Mouse (Mus musculus): ENCODE data around the gene Herc3.
"Not testable (repeated sequence)": the region's sequence is repeated elsewhere in the genome, so short reads cannot be mapped to it uniquely, and the experiment has no call there.

The Herc3 gene

DNA sequence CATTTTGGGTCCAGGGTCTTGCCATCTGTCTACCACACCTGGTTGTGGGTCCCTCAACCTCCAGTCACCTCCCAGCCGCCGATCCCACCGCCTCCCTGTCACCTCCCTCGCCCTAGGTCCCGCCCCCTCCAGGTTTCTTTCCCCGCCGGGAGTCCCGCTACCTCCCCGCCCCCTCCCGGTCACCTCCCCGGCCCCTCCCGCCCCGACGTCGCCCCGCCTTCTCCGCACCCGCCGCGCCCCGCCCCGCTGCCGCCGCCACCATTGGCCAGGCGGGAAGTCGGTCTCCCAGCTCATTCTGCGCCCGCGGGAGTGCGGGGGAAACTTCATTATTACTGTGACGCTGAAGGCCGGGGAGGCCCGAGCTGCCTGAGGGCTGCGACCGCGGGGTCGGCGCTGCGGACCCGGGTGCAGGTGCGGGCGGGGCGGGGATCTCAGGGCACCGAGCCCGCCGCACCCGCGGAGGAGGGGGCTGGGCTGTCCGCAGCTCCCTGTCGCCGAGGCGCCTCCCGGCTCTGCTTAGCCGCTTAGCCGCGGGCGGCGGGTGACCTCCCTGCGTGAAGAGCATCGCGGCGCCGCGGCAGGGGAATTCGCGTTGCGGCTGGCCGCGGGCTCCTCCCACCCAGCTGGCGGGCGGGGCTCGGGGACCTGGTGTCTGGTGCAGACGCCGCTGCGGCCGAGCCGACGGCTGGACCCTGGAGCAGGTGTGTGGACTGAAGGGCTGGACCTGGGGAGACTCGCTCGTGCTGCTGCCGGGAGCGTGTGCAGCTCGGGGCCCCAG is at the start of gene Herc3:
TSS of gene Herc3 (plus strand) at position 234 of the 778 bp plus-strand sequence.
- DNase-seq = peak; percentile 85

- no peak for DNase-seq
These were observed 29.9 kb upstream of the Herc3 start for GRCm38 (mm10) chr6:58801394-58801793.

GRCm38 (mm10) chr6:58814381-58814780 is 16.9 kb upstream of the Herc3 start:
- DNase-seq = no peak

DNA sequence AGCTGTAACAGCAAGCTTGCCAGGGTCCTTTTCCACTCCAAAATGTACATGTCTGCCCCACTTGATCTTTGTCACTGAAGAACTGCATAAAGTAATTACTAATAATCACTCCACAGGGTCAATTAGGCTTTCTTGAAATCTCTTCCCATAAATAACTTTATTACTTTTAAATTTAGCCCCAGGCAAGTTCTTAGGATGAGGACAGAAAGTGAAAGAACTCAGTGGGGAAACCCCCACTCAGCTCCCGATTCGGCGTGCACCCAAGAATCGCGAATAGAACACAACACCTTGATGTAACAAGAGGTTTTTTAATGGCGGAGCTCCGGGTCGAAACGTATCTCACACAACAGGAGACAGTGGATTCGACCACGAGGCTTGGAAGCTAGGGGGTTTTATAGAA is 14.2 kb upstream of the Herc3 start:
- not testable (repeated sequence) for DNase-seq

DNA sequence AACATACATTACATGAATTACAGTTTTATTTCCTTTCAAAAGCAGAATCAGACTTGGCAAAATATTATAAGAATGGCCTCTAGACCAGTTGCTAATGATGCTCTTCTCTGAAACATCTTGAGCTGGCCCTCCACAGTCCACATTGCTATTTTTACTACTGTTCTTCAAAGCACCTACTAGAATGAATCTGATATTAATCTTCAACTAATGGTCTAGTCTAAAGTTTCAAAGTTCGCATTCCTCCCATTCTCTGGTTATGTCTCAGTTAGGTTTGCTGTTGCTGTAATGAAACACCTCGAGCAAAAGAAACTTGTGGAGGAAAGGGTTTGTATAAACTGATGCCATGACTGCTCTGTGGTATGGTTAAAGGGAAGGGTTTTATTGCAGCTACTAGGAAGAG is 5.6 kb upstream of the Herc3 start:
- DNase-seq = no peak

DNA sequence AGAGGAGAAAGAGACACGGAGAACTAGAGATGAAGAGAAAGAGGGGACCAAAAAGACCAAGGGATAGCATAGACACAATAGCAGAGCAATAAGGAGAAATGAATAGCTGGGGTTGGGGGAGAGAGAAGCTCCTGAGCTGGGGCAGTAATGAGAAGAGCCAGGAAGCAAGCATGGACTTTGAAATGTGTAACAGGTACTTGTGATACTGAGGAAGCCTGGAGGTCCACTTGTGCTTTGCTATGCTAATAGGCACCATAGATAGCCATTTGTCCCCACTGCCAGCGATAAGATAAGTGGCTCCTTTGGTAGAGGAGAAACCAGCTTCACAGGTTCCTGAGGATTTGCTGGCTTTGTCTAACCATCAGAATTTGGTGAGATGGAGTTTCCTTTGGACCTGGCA is 5.2 kb upstream of the Herc3 start:
- no peak for DNase-seq

DNA sequence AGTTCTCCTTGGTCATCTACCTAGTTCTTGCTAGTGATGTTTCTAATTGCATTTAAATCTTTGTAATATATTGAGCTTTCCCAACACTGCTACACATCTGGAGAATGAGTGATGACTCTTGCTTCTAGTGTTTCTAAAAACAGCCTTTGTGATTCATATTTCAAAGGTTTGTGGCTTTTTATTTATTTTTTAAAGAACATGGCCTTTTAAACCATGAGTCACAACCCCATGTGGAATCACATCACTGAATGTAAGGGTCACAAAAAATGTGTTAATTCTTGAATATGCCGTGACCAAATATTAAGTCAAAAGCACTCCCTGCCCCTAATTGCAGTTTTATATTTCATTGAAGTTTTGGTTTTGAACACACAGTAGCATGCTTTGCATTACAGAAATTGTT is 2.7 kb upstream of the Herc3 start:
- DNase-seq = no peak

- no peak for DNase-seq
These were observed 429 bp upstream of the Herc3 start for GRCm38 (mm10) chr6:58830840-58831231.

- peak in 1 of 2 experiments; percentile 11 for DNase-seq
These were observed 1.3 kb downstream of the Herc3 start for GRCm38 (mm10) chr6:58832591-58833018.

DNA sequence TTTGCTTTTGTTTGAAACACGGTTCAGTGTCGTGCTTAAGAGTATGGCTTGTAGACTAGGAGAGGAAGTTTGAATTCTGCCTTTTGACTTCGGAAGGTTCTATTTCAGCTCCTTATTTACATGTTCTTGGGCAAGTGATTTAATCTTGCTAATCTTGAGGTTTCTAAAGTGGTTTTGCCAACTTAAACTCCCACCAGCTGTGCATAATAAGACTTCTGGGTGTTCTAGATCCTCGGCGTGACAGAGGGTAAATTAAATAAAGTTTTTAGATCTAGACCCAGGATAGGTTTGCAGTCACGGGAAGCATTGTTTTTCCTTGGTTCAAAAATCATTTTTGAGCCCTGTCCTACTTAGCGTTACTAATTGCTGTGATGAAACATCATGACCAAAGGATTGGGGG is 3.2 kb downstream of the Herc3 start:
- DNase-seq = no peak

DNA sequence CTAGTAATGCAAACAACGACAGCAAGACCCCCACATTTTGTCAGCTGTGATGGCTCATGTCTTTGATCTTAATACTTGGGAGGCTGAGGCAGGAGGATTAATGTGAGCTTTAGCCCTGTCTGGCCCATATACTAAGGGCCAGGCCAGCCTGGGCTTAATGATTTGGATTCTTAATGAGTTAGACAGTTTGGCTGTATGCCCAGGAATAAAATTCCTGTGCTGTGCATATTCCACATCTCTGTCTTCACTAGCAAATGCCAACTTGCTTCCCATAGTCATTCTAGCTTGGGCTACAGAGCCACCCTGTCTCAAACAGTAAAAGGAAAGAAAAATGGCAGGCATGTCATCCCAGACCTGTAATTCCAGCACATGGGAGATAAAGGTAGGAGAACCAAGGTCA is 4.3 kb downstream of the Herc3 start:
- no peak for DNase-seq

DNA sequence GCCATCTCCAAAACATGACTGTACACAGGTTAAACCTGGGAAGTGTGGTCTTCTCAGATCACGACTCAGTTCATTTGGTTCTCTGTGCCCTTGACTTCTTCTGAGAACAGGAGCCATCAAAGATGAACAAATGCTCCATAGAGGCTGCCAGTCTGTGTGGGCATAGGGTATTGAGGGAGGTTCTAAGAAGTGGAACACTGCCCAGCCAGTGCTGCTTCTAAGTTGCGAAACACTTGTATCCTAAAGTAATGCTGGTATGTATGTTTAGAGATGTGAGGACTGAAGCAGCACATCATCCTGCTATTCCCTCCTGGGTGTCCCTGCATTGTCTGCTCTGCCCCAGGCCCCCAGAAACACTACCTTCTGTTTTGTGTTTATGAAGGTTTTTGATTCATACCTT is 5.2 kb downstream of the Herc3 start:
- no peak for DNase-seq

DNA sequence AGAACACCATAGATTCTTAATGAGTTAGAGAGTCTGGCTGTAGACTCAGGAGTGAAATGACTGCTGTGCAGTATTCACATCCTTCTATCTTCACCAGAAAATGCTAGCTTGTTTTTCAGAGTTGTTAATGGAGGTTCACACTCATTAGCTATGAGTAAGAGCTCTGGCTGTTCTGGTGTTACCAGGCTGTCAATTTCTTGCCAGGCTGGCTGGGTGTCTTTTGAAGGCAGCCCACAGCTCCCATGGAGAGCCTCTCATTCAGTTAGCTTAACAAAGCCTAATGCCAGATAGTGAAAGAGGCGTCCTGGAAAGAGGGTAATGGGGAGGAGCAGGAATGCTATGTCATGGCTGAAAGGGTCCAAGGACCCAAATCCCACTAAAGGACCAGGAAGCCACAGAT is 6.7 kb downstream of the Herc3 start:
- no peak for DNase-seq

- no peak for DNase-seq
These were observed 9.9 kb downstream of the Herc3 start for GRCm38 (mm10) chr6:58841208-58841607.

- DNase-seq = no peak
These were observed 10.9 kb downstream of the Herc3 start for GRCm38 (mm10) chr6:58842186-58842585.

GRCm38 (mm10) chr6:58843580-58843979 is 12.3 kb downstream of the Herc3 start:
- DNase-seq = no peak

DNA sequence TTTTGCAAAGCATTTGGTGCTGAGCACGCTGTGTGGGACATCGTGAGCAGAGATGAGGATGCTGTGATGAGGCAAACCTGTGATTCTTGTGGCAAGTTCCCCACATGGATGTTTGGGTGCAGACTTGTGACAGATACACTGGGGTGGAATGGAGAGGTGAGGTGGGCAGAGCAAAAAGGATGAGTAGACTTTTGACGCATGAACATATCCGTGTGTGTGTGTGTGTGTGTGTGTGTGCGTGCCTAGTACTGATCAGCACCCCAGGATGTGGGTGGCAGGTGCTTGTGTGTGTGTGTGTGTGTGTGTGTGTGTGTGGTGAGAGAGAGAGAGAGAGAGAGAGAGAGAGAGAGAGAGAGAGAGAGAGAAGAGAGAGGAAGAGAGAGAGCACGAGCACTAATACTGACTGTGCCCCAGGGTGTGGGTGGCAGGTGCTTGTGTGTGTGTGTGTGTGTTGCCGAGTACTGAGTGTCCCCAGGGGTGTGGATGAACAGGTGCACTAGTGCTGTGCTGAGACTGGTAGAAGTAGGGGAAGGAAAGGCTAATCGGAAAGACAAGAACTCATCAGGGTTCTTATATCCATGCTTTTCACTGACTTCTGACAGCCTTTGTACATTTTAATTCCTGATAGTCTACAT is 13.0 kb downstream of the Herc3 start:
- no peak for DNase-seq

- DNase-seq = no peak
These were observed 15.8 kb downstream of the Herc3 start for GRCm38 (mm10) chr6:58846850-58847692.

GRCm38 (mm10) chr6:58847836-58848235 is 16.6 kb downstream of the Herc3 start:
- no peak for DNase-seq

DNA sequence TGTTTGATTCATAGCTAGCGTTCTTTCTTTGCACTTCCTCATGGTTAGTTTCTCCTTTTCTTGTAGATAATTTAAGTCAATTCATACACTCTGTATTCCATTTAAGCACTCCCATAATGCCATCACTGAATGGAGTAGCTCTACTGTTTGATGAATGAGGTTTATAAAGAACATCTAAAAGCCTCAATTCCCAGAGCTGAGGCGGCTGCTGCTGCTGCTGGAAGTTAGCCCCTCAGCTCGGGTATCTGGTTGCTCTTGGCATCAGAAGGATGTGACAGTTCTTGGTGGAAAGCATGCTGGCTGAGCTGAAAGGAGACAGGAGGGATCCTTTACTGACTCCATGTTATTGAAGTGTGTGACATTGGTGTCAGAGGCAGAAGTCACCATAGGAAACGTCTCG is 18.1 kb downstream of the Herc3 start:
- DNase-seq = no peak

- no peak for DNase-seq
These were observed 24.6 kb downstream of the Herc3 start for GRCm38 (mm10) chr6:58855676-58856367.

DNA sequence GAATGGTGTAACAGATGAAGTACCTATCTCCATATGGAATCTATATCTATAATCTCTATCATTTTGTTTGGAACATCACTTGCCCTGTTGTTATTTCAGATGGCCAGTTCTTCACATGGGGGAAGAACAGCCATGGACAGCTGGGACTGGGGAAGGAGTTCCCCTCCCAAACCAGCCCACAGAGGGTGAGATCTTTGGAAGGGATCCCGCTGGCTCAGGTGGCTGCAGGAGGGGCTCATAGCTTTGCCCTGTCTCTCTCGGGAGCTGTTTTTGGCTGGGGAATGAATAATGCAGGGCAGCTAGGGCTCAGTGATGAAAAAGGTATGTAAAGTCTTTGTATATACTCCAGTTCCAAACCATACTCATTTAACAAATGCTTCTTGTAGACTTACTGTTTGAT is 25.2 kb downstream of the Herc3 start:
- DNase-seq = no peak

DNA sequence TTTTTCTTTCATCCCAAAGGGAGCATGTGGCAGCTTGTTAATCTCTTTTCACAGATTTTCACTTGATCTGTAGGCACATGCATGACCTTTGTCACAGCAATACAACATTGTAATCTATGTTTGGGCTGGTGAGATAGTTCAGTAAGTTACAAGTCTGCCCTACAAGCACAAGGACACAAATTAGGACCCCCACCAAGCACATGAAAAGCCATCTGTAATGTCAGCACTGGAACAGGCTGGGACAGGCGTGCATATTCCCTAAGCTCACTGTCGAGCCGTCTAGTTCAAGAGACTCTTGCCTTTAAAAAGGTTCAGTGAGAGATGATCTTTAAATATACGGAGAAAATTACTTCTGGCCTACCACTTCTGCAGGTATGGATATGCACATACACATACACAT is 28.3 kb downstream of the Herc3 start:
- DNase-seq = no peak
